Mouse (Mus musculus): ENCODE data around the gene Uckl1. TPM values are rescaled to one million over a fixed set of nuclear protein-coding genes. Genes with fewer than 3 reads are reported as not detected.

The Uckl1 gene
- polyA plus RNA-seq, 1 experiment = 53.4 TPM

- Histone ChIP-seq H3K4me2 (ENCODE audit: low read depth) (no peak overlapping the region), H3K79me2 (ENCODE audit: control insufficient read depth, insufficient read depth) (peaks cover 100% of the 10 kb centered on the region), H3K4me3 (no peak overlapping the region), H3K27me3 (ENCODE audit: control insufficient read depth, insufficient read depth, insufficient read length) (no peaks in the 10 kb centered on the region), H3ac (ENCODE audit: control insufficient read depth, insufficient read length) (no peak overlapping the region), H3K36me3 (ENCODE audit: control insufficient read depth, insufficient read depth) (peaks cover 19% of the 10 kb centered on the region)
- TF ChIP-seq SRF (IDR thresholded peaks at IDR 0.05; ENCODE audit: control insufficient read depth, insufficient read length, low read depth) = no peak
- peak in 1 of 3 experiments; percentile 40 for TF ChIP-seq MYOG (IDR thresholded peaks at IDR 0.05; ENCODE audit: control insufficient read depth in 1 of 3, insufficient read depth in 1 of 3, insufficient read length in 2 of 3, low read depth in 2 of 3)
Observed at GRCm38 (mm10) chr2:181529076-181529475, 55.6 kb downstream of the Uckl1 start.

- TF ChIP-seq SRF (IDR thresholded peaks at IDR 0.05; ENCODE audit: control insufficient read depth, insufficient read length, low read depth) (no peak), POLR2A (IDR thresholded peaks at IDR 0.05; ENCODE audit: insufficient read length, low read depth) (no peak), CEBPB (IDR thresholded peaks at IDR 0.05; ENCODE audit: insufficient read depth, poor library complexity, severe bottlenecking) (no peak), REST (IDR thresholded peaks at IDR 0.05; ENCODE audit: insufficient read depth, insufficient read length) (no peak), POLR2AphosphoS2 (IDR thresholded peaks at IDR 0.05; ENCODE audit: insufficient read length, low read depth) (no peak), TCF3 (IDR thresholded peaks at IDR 0.05; ENCODE audit: insufficient read length, low read depth) (no peak), MAX (IDR thresholded peaks at IDR 0.05; ENCODE audit: low read depth) (no peak), E2F4 (IDR thresholded peaks at IDR 0.05; ENCODE audit: insufficient read depth) (no peak), MYOG (IDR thresholded peaks at IDR 0.05; ENCODE audit: control insufficient read depth in 1 of 3, insufficient read depth in 1 of 3, insufficient read length in 2 of 3, low read depth in 2 of 3) (no peak), TCF12 (IDR thresholded peaks at IDR 0.05; ENCODE audit: insufficient read depth, poor library complexity, severe bottlenecking) (no peak), USF1 (IDR thresholded peaks at IDR 0.05; ENCODE audit: low read depth) (no peak), MYOD1 (IDR thresholded peaks at IDR 0.05; ENCODE audit: control insufficient read depth in 1 of 3, insufficient read length in 2 of 3, low read depth in 2 of 3) (no peak)
- H3K4me3 ChIP-seq = no peak overlapping the region
- no peaks in the 10 kb centered on the region for H3K27me3 ChIP-seq (ENCODE audit: control insufficient read depth, insufficient read depth, insufficient read length)
- H3K4me2 ChIP-seq (ENCODE audit: low read depth) = no peak overlapping the region
- peaks cover 14% of the 10 kb centered on the region for H3K36me3 ChIP-seq (ENCODE audit: control insufficient read depth, insufficient read depth)
- H3K79me2 ChIP-seq (ENCODE audit: control insufficient read depth, insufficient read depth) = peaks cover 99% of the 10 kb centered on the region
- no peak overlapping the region for H3ac ChIP-seq (ENCODE audit: control insufficient read depth, insufficient read length)
Observed at GRCm38 (mm10) chr2:181525526-181525925, 59.2 kb downstream of the Uckl1 start.

- TF ChIP-seq USF1 (IDR thresholded peaks at IDR 0.05; ENCODE audit: low read depth) (no peak), POLR2A (IDR thresholded peaks at IDR 0.05; ENCODE audit: insufficient read length, low read depth) (no peak), TCF12 (IDR thresholded peaks at IDR 0.05; ENCODE audit: insufficient read depth, poor library complexity, severe bottlenecking) (no peak), CEBPB (IDR thresholded peaks at IDR 0.05; ENCODE audit: insufficient read depth, poor library complexity, severe bottlenecking) (no peak), REST (IDR thresholded peaks at IDR 0.05; ENCODE audit: insufficient read depth, insufficient read length) (no peak)
- H3K27me3 ChIP-seq (ENCODE audit: control insufficient read depth, insufficient read depth, insufficient read length) = no peaks in the 10 kb centered on the region
- peaks cover 5% of the 10 kb centered on the region for H3K36me3 ChIP-seq (ENCODE audit: control insufficient read depth, insufficient read depth)
- peak overlapping the region; percentile 85 for H3K4me2 ChIP-seq (ENCODE audit: low read depth)
- H3K79me2 ChIP-seq (ENCODE audit: control insufficient read depth, insufficient read depth) = peaks cover 78% of the 10 kb centered on the region
- no peak overlapping the region for H3ac ChIP-seq (ENCODE audit: control insufficient read depth, insufficient read length)
- H3K4me3 ChIP-seq = no peak overlapping the region
Observed at GRCm38 (mm10) chr2:181522811-181523210, 61.9 kb downstream of the Uckl1 start.

GRCm38 (mm10) chr2:181521491-181521890 lies 63.2 kb downstream of the Uckl1 start:
- TF ChIP-seq TCF3 (IDR thresholded peaks at IDR 0.05; ENCODE audit: insufficient read length, low read depth) = no peak
- no peak for TF ChIP-seq SRF (IDR thresholded peaks at IDR 0.05; ENCODE audit: control insufficient read depth, insufficient read length, low read depth)
- TF ChIP-seq E2F4 (IDR thresholded peaks at IDR 0.05; ENCODE audit: insufficient read depth) = no peak
- no peak for TF ChIP-seq CEBPB (IDR thresholded peaks at IDR 0.05; ENCODE audit: insufficient read depth, poor library complexity, severe bottlenecking)
- TF ChIP-seq MAX (IDR thresholded peaks at IDR 0.05; ENCODE audit: low read depth) = no peak
- no peak for TF ChIP-seq MYOG (IDR thresholded peaks at IDR 0.05; ENCODE audit: control insufficient read depth in 1 of 3, insufficient read depth in 1 of 3, insufficient read length in 2 of 3, low read depth in 2 of 3)
- no peak for TF ChIP-seq POLR2A (IDR thresholded peaks at IDR 0.05; ENCODE audit: insufficient read length, low read depth)
- TF ChIP-seq MYOD1 (IDR thresholded peaks at IDR 0.05; ENCODE audit: control insufficient read depth in 1 of 3, insufficient read length in 2 of 3, low read depth in 2 of 3) = no peak
- no peak for TF ChIP-seq TCF12 (IDR thresholded peaks at IDR 0.05; ENCODE audit: insufficient read depth, poor library complexity, severe bottlenecking)
- TF ChIP-seq REST (IDR thresholded peaks at IDR 0.05; ENCODE audit: insufficient read depth, insufficient read length) = no peak
- no peak for TF ChIP-seq USF1 (IDR thresholded peaks at IDR 0.05; ENCODE audit: low read depth)
- TF ChIP-seq POLR2AphosphoS2 (IDR thresholded peaks at IDR 0.05; ENCODE audit: insufficient read length, low read depth) = no peak
- peaks cover 65% of the 10 kb centered on the region for H3K79me2 ChIP-seq (ENCODE audit: control insufficient read depth, insufficient read depth)
- no peaks in the 10 kb centered on the region for H3K27me3 ChIP-seq (ENCODE audit: control insufficient read depth, insufficient read depth, insufficient read length)
- H3ac ChIP-seq (ENCODE audit: control insufficient read depth, insufficient read length) = peak overlapping the region; percentile 54
- peak overlapping the region; percentile 85 for H3K4me2 ChIP-seq (ENCODE audit: low read depth)
- peaks cover 10% of the 10 kb centered on the region for H3K36me3 ChIP-seq (ENCODE audit: control insufficient read depth, insufficient read depth)
- peak overlapping the region; percentile 78 for H3K4me3 ChIP-seq

- peak overlapping the region; percentile 85 for H3K4me2 ChIP-seq (ENCODE audit: low read depth)
- peak overlapping the region; percentile 78 for H3K4me3 ChIP-seq
- H3K79me2 ChIP-seq (ENCODE audit: control insufficient read depth, insufficient read depth) = peaks cover 59% of the 10 kb centered on the region
- peaks cover 17% of the 10 kb centered on the region for H3K36me3 ChIP-seq (ENCODE audit: control insufficient read depth, insufficient read depth)
- H3ac ChIP-seq (ENCODE audit: control insufficient read depth, insufficient read length) = peak overlapping the region; percentile 54
- H3K27me3 ChIP-seq (ENCODE audit: control insufficient read depth, insufficient read depth, insufficient read length) = no peaks in the 10 kb centered on the region
- TF ChIP-seq MYOD1 (IDR thresholded peaks at IDR 0.05; ENCODE audit: control insufficient read depth in 1 of 3, insufficient read length in 2 of 3, low read depth in 2 of 3) (no peak), SRF (IDR thresholded peaks at IDR 0.05; ENCODE audit: control insufficient read depth, insufficient read length, low read depth) (no peak), CEBPB (IDR thresholded peaks at IDR 0.05; ENCODE audit: insufficient read depth, poor library complexity, severe bottlenecking) (no peak), REST (IDR thresholded peaks at IDR 0.05; ENCODE audit: insufficient read depth, insufficient read length) (no peak), MAX (IDR thresholded peaks at IDR 0.05; ENCODE audit: low read depth) (no peak), USF1 (IDR thresholded peaks at IDR 0.05; ENCODE audit: low read depth) (no peak), POLR2A (IDR thresholded peaks at IDR 0.05; ENCODE audit: insufficient read length, low read depth) (no peak), TCF12 (IDR thresholded peaks at IDR 0.05; ENCODE audit: insufficient read depth, poor library complexity, severe bottlenecking) (no peak), E2F4 (IDR thresholded peaks at IDR 0.05; ENCODE audit: insufficient read depth) (no peak)
Observed at GRCm38 (mm10) chr2:181520936-181521227, 63.8 kb downstream of the Uckl1 start.

All from myocyte (in vitro differentiated cells).